ENCODE assay signal across 18 mouse cellular contexts in genomic region chr3:30168396-30169186, GRCm38 (mm10).
"Had no signal": no experiment of that assay in that cellular context is flagged by ENCODE, and none has a peak within 500 bp of the region (broad histone marks: within the 10 kb centered on the region; RNA-seq: fewer than 3 reads in every experiment).

No protein-coding gene starts in this region.

- H3K4me2 ChIP-seq: kidney, embryonic 15.5 days; liver, embryonic 13.5 days; lung, embryonic 14.5 days; midbrain, embryonic 15.5 days; neural tube, embryonic 12.5 days; neural tube, embryonic 15.5 days had no signal

- H3K9me3 ChIP-seq: kidney, embryonic 15.5 days; liver, embryonic 13.5 days; megakaryocyte, embryonic 14.5 days; midbrain, embryonic 10.5 days; midbrain, embryonic 15.5 days; neural tube, embryonic 12.5 days; neural tube, embryonic 15.5 days had no signal

- H3K27me3 ChIP-seq: kidney, embryonic 15.5 days; liver, embryonic 13.5 days; megakaryocyte, embryonic 14.5 days; midbrain, embryonic 15.5 days; neural tube, embryonic 12.5 days; neural tube, embryonic 15.5 days had no signal

- ATAC-seq: lung, postnatal 0 days; midbrain, embryonic 15.5 days had no signal

- DNase-seq: kidney, adult 8-10 months; kidney, postnatal 10 days; kidney, postnatal 36 days; left cerebral cortex, postnatal 4 days; liver, embryonic 13.5 days; lung, embryonic 14.5 days; lung, postnatal 36 days; right cerebral cortex, postnatal 25 days; thymus, adult 2 months; thymus, postnatal 14 days; thymus, postnatal 4 days had no signal

- H3K36me3 ChIP-seq: kidney, embryonic 15.5 days; liver, embryonic 13.5 days; midbrain, embryonic 10.5 days; midbrain, embryonic 15.5 days; neural tube, embryonic 12.5 days; neural tube, embryonic 15.5 days had no signal

- H3K27ac ChIP-seq: kidney, embryonic 15.5 days; liver, embryonic 13.5 days; midbrain, embryonic 10.5 days; midbrain, embryonic 15.5 days; neural tube, embryonic 12.5 days; neural tube, embryonic 15.5 days had no signal

- H3K4me3 ChIP-seq: kidney, embryonic 15.5 days; liver, embryonic 13.5 days; megakaryocyte, embryonic 14.5 days; midbrain, embryonic 10.5 days; midbrain, embryonic 15.5 days; neural tube, embryonic 12.5 days; neural tube, embryonic 15.5 days had no signal

- H3K9ac ChIP-seq: kidney, embryonic 15.5 days; liver, embryonic 13.5 days; lung, embryonic 14.5 days; midbrain, embryonic 15.5 days; neural tube, embryonic 12.5 days; neural tube, embryonic 15.5 days had no signal

- H3K4me1 ChIP-seq: kidney, embryonic 15.5 days; liver, embryonic 13.5 days; megakaryocyte, embryonic 14.5 days; midbrain, embryonic 10.5 days; midbrain, embryonic 15.5 days; neural tube, embryonic 12.5 days; neural tube, embryonic 15.5 days had no signal
